Comparison of ENCODE assay signal across 15 mouse cellular contexts in genomic region chr2:79111673-79112072, GRCm38 (mm10).
"Had no signal": no experiment of that assay in that cellular context is flagged by ENCODE, and none has a peak within 500 bp of the region (broad histone marks: within the 10 kb centered on the region; RNA-seq: fewer than 3 reads in every experiment).

No protein-coding gene starts in this region.

- H3K4me3 ChIP-seq: neural tube, embryonic 13.5 days; neural tube, embryonic 15.5 days; stomach, embryonic 15.5 days had no signal

- H3K4me2 ChIP-seq: neural tube, embryonic 13.5 days; neural tube, embryonic 15.5 days; stomach, embryonic 15.5 days had no signal

- H3K36me3 ChIP-seq: neural tube, embryonic 13.5 days; neural tube, embryonic 15.5 days; stomach, embryonic 15.5 days had no signal

- H3K27me3 ChIP-seq: neural tube, embryonic 13.5 days; neural tube, embryonic 15.5 days; stomach, embryonic 15.5 days had no signal

- H3K27ac ChIP-seq: neural tube, embryonic 13.5 days; neural tube, embryonic 15.5 days; stomach, embryonic 15.5 days; stomach, postnatal 0 days had no signal

- DNase-seq: retina, postnatal 1 day; right cerebral cortex, adult 18-20 months; right cerebral cortex, postnatal 14 days; right cerebral cortex, postnatal 25 days; right cerebral cortex, postnatal 4 days; spleen, adult 18-20 months; thymus, adult 18-20 months; thymus, postnatal 14 days; thymus, postnatal 25 days; thymus, postnatal 36 days; thymus, postnatal 4 days had no signal

- H3K9me3 ChIP-seq: neural tube, embryonic 13.5 days; neural tube, embryonic 15.5 days; stomach, embryonic 15.5 days had no signal

- H3K4me1 ChIP-seq: neural tube, embryonic 13.5 days; neural tube, embryonic 15.5 days; stomach, embryonic 15.5 days had no signal

- H3K9ac ChIP-seq: neural tube, embryonic 13.5 days; neural tube, embryonic 15.5 days; stomach, embryonic 15.5 days had no signal
